Mouse (Mus musculus): Measurements from ENCODE around the gene Osbpl8. TPM values are rescaled to one million over a fixed set of nuclear protein-coding genes. Genes with fewer than 3 reads are reported as not detected.
"Not testable (repeated sequence)": the region's sequence is repeated elsewhere in the genome, so short reads cannot be mapped to it uniquely, and the experiment has no call there.

Gene Osbpl8
- polyA plus RNA-seq, 1 experiment from 2014 or later = 15.2 TPM

DNA sequence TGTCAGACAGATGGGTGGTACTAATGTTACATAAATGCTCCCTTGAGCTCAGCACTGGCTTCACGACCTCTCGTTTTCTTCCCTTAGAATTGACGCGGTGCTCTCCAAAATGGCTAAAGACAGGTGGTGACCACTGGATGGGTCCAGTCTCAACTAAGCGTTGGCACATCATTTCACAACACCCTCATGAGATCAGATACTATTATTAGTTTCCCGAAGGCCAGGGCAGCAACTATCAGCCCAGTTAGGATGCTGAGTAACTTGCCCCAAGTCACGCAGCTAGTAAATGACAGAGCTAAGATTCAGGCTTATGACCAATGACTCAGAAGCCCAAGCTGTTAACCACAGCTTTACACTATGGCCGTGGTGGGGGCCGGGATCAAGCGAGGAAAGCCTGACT lies 37.2 kb upstream of the Osbpl8 start:
- no peaks in the 10 kb centered on the region for H3K4me1 ChIP-seq (ENCODE audit: control insufficient read depth, insufficient read depth, low read length)
- no peak overlapping the region for H3K27ac ChIP-seq (ENCODE audit: low read length)
- no peak overlapping the region for H3K9ac ChIP-seq (ENCODE audit: low read depth, low read length)
- no peak for ATAC-seq
- WGBS = 93% methylated on average over 10 of the region's 10 CpGs
- no peaks in the 10 kb centered on the region for H3K36me3 ChIP-seq (ENCODE audit: control insufficient read depth, insufficient read depth, low read length)
- H3K27me3 ChIP-seq (ENCODE audit: control insufficient read depth, insufficient read depth, low read depth, low read length) = no peaks in the 10 kb centered on the region
- H3K9me3 ChIP-seq (replicated peaks; ENCODE audit: control insufficient read depth, low read length, poor library complexity, severe bottlenecking) = no peaks in the 10 kb centered on the region
- no peak overlapping the region for H3K4me3 ChIP-seq (ENCODE audit: low read depth, low read length)
- H3K4me2 ChIP-seq (ENCODE audit: low read length) = no peak overlapping the region

DNA sequence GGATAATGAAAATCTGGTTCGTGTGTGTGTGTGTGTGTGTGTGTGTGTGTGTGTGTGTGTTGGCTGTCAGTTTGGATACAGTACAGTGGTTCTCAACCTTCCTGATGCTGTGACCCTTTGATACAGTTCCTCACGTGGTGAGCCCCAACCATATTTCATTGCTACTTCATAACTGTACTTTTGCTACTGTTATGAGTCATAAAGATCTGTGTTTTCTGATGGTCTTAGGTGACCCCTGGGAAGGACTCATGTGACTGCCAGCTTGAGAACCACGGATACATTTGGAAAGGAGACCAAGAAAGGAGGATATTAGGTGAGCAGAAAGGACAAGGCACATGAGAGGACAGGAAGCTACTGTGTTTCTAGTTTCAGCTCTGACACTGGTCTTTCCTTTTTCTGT lies 36.1 kb upstream of the Osbpl8 start:
- 82% methylated on average over 3 of the region's 3 CpGs for WGBS
- ATAC-seq = no peak
- Histone ChIP-seq H3K4me1 (ENCODE audit: control insufficient read depth, insufficient read depth, low read length) (no peaks in the 10 kb centered on the region), H3K27ac (ENCODE audit: low read length) (no peak overlapping the region), H3K27me3 (ENCODE audit: control insufficient read depth, insufficient read depth, low read depth, low read length) (no peaks in the 10 kb centered on the region), H3K9me3 (replicated peaks; ENCODE audit: control insufficient read depth, low read length, poor library complexity, severe bottlenecking) (no peaks in the 10 kb centered on the region), H3K4me3 (ENCODE audit: low read depth, low read length) (no peak overlapping the region), H3K36me3 (ENCODE audit: control insufficient read depth, insufficient read depth, low read length) (no peaks in the 10 kb centered on the region), H3K4me2 (ENCODE audit: low read length) (no peak overlapping the region), H3K9ac (ENCODE audit: low read depth, low read length) (no peak overlapping the region)

DNA sequence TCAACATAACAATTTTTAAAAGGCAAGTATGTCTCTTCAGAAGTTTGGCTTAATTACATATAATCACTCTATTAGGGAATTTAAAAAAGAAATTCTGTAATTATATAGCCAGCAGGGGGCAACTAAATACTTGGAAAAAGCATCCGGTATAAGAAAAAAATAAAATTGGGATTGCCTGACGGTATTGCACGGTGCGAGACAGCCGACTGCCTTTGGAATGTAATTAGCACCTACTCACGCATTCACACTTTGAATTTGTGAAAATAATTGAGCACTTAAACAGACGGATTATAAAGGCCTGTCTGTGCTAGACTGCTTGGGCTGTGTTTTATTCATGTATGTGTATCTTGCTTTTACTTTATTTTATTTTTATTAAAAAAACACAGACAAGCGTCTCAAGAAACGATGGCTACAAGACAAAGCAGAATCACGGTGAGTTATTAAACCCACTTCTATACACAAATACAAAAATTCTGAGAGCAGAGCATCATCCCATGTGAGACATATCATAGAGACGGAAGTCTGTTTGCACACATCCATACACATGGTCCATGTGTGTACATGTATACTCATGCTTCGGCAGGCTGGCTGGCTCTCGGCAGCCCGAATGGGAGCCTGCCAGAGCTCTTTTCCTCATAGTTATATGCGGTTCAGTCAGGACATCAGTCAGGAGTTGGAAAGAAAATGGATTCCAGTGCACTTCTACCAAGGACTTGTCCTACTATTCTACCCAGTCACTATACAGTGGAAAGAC lies 34.5 kb upstream of the Osbpl8 start:
- no peak overlapping the region for H3K27ac ChIP-seq (ENCODE audit: low read length)
- no peaks in the 10 kb centered on the region for H3K9me3 ChIP-seq (replicated peaks; ENCODE audit: control insufficient read depth, low read length, poor library complexity, severe bottlenecking)
- H3K4me3 ChIP-seq (ENCODE audit: low read depth, low read length) = no peak overlapping the region
- H3K4me2 ChIP-seq (ENCODE audit: low read length) = no peak overlapping the region
- no peak for ATAC-seq
- WGBS = 73% methylated on average over 15 of the region's 15 CpGs
- no peaks in the 10 kb centered on the region for H3K4me1 ChIP-seq (ENCODE audit: control insufficient read depth, insufficient read depth, low read length)
- no peak overlapping the region for H3K9ac ChIP-seq (ENCODE audit: low read depth, low read length)
- H3K27me3 ChIP-seq (ENCODE audit: control insufficient read depth, insufficient read depth, low read depth, low read length) = no peaks in the 10 kb centered on the region
- H3K36me3 ChIP-seq (ENCODE audit: control insufficient read depth, insufficient read depth, low read length) = no peaks in the 10 kb centered on the region

DNA sequence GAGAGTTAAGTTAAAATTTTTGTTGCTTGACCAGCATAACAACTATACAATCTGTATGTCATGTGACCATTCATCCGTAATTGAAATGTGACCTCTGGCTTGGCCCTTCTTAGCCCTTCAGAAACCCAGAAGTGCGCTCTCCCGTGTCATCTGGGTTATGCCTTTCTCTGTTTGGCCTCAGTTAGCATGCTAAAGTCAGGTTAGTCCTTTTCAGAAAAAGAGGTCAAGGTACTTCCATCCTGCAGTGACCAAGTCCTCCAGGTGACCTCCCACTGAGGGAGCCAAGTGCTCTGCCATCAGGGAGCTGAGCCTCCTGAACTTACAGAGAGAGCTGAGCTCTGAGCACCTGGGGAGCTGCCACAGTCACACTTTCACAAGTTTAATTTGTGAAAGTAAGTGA lies 33.7 kb upstream of the Osbpl8 start:
- no peak overlapping the region for H3K27ac ChIP-seq (ENCODE audit: low read length)
- H3K36me3 ChIP-seq (ENCODE audit: control insufficient read depth, insufficient read depth, low read length) = no peaks in the 10 kb centered on the region
- no peak for ATAC-seq
- H3K9me3 ChIP-seq (replicated peaks; ENCODE audit: control insufficient read depth, low read length, poor library complexity, severe bottlenecking) = no peaks in the 10 kb centered on the region
- H3K4me1 ChIP-seq (ENCODE audit: control insufficient read depth, insufficient read depth, low read length) = no peaks in the 10 kb centered on the region
- H3K4me2 ChIP-seq (ENCODE audit: low read length) = no peak overlapping the region
- no peak overlapping the region for H3K4me3 ChIP-seq (ENCODE audit: low read depth, low read length)
- H3K9ac ChIP-seq (ENCODE audit: low read depth, low read length) = no peak overlapping the region
- WGBS = 45% methylated on average over 3 of the region's 3 CpGs
- H3K27me3 ChIP-seq (ENCODE audit: control insufficient read depth, insufficient read depth, low read depth, low read length) = no peaks in the 10 kb centered on the region

DNA sequence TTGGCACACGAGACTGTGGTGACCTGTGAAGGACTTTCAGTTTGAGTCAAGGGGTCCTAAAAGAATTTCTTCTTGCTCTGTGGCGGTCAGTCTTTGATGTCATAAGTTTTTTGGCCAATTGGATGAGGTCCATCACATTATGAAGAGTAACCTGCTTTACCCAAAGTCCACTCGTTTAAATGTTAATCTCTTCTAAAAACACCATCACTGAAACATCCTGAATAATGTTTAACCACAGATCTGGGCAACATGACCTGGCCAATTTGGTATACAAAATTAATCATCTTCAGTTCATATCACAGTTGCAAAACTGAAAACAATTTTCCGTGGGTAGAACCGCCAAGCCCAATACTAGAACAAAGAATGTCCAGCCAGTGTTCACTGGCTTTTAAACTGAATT lies 31.3 kb upstream of the Osbpl8 start:
- Histone ChIP-seq H3K36me3 (ENCODE audit: control insufficient read depth, insufficient read depth, low read length) (no peaks in the 10 kb centered on the region), H3K4me3 (ENCODE audit: low read depth, low read length) (no peak overlapping the region), H3K4me1 (ENCODE audit: control insufficient read depth, insufficient read depth, low read length) (no peaks in the 10 kb centered on the region), H3K27me3 (ENCODE audit: control insufficient read depth, insufficient read depth, low read depth, low read length) (no peaks in the 10 kb centered on the region), H3K9me3 (replicated peaks; ENCODE audit: control insufficient read depth, low read length, poor library complexity, severe bottlenecking) (no peaks in the 10 kb centered on the region), H3K4me2 (ENCODE audit: low read length) (no peak overlapping the region), H3K27ac (ENCODE audit: low read length) (no peak overlapping the region), H3K9ac (ENCODE audit: low read depth, low read length) (no peak overlapping the region)
- no peak for ATAC-seq
- 91% methylated on average over 5 of the region's 5 CpGs for WGBS

DNA sequence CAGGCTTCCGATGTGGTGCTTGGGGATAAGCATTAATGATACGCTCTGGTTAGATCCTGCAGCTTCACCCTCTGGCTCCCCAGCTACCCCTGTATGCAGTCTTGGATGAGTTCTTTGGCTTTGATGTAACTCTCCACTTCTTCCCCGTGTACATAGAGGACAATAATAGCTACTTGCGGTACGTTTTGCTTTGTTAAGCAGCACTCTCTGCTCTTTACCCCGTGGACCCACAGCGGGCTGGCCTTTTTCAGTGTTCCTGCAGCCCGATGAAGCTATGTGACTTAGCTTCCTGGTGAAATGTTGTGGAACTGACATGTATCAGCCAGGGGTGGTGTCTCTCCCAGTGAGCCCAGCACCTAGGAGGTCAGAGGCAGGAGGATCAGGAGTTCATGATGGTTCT lies 30.6 kb upstream of the Osbpl8 start:
- 73% methylated on average over 8 of the region's 8 CpGs for WGBS
- no peak for ATAC-seq

DNA sequence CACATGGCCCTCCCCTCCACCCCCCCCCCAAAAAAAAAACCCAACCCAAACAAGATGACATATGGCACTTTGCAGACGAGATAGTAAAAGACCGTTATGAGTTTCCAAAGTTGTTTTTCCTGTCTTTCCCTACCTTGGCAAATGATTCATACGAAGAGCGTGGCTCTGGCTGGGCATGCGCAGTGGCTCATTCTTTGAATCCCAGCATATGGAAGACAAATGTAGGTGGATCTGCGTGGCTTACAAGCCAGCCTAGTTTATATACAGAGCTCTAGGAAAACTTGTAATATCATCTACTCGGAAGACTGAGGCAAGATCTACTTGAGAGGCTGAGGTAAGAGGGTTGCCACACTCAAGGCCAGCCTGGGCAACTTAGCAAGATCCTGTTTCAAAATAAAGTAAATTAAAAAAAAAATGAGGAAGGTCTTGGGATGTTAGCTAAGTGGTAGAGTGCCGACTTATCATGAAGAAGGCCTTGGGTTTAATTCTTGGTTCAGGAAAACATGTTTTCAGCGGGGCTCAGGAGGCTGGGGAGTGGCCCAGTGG lies 30.1 kb upstream of the Osbpl8 start:
- H3K27me3 ChIP-seq (ENCODE audit: control insufficient read depth, insufficient read depth, low read depth, low read length) = no peaks in the 10 kb centered on the region
- H3K4me2 ChIP-seq (ENCODE audit: low read length) = no peak overlapping the region
- H3K9ac ChIP-seq (ENCODE audit: low read depth, low read length) = no peak overlapping the region
- ATAC-seq = no peak
- H3K4me3 ChIP-seq (ENCODE audit: low read depth, low read length) = no peak overlapping the region
- no peaks in the 10 kb centered on the region for H3K9me3 ChIP-seq (replicated peaks; ENCODE audit: control insufficient read depth, low read length, poor library complexity, severe bottlenecking)
- no peaks in the 10 kb centered on the region for H3K36me3 ChIP-seq (ENCODE audit: control insufficient read depth, insufficient read depth, low read length)
- H3K4me1 ChIP-seq (ENCODE audit: control insufficient read depth, insufficient read depth, low read length) = no peaks in the 10 kb centered on the region
- no peak overlapping the region for H3K27ac ChIP-seq (ENCODE audit: low read length)
- 92% methylated on average over 9 of the region's 9 CpGs for WGBS

More for the DNA sequence above, 30.6 kb upstream of the Osbpl8 start:
- no peak overlapping the region for H3K4me2 ChIP-seq (ENCODE audit: low read length)
- no peaks in the 10 kb centered on the region for H3K4me1 ChIP-seq (ENCODE audit: control insufficient read depth, insufficient read depth, low read length)
- no peak overlapping the region for H3K4me3 ChIP-seq (ENCODE audit: low read depth, low read length)
- no peak overlapping the region for H3K27ac ChIP-seq (ENCODE audit: low read length)
- H3K36me3 ChIP-seq (ENCODE audit: control insufficient read depth, insufficient read depth, low read length) = no peaks in the 10 kb centered on the region
- H3K9ac ChIP-seq (ENCODE audit: low read depth, low read length) = no peak overlapping the region
- H3K27me3 ChIP-seq (ENCODE audit: control insufficient read depth, insufficient read depth, low read depth, low read length) = no peaks in the 10 kb centered on the region
- no peaks in the 10 kb centered on the region for H3K9me3 ChIP-seq (replicated peaks; ENCODE audit: control insufficient read depth, low read length, poor library complexity, severe bottlenecking)

DNA sequence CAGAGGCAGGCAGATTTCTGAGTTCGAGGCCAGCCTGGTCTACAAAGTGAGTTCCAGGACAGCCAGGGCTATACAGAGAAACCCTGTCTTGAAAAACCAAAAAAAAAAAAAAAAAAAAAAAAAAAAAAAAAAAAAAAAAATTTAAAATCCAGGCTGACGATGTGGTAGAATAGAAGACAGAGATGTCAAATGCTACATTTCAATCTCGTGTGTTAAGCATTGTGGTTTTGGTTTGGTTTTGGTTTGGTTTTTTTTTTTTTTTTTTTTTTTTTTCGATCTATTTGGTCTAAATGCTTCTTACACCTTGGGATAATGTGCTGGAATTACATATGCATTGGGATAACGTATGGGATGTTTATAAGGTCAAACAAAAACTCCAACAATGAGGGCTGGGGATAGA lies 28.2 kb upstream of the Osbpl8 start:
- H3K4me2 ChIP-seq (ENCODE audit: low read length); H3K4me3 ChIP-seq (ENCODE audit: low read depth, low read length): not testable (repeated sequence)
- 78% methylated on average over 5 of the region's 5 CpGs for WGBS

DNA sequence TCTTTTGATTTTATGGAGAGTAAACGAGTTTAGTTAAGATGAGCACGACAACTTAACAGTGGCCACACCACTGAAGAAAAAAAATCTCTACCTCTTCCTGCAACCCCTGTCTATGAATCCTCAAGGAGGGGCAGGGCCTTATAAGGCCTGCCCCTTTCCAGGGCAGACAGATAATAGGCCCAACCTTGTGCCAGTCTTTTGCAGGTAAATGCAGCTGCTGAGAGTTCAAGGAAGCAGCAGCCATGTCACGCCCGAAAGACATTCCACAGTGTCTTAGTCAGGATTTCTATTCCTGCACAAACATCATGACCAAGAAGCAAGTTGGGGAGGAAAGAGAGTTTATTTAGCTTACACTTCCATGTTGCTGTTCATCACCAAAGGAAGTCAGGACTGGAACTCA lies 26.6 kb upstream of the Osbpl8 start:
- no peak for ATAC-seq
- Histone ChIP-seq H3K9ac (ENCODE audit: low read depth, low read length) (no peak overlapping the region), H3K36me3 (ENCODE audit: control insufficient read depth, insufficient read depth, low read length) (no peaks in the 10 kb centered on the region), H3K4me1 (ENCODE audit: control insufficient read depth, insufficient read depth, low read length) (no peaks in the 10 kb centered on the region), H3K27me3 (ENCODE audit: control insufficient read depth, insufficient read depth, low read depth, low read length) (no peaks in the 10 kb centered on the region), H3K9me3 (replicated peaks; ENCODE audit: control insufficient read depth, low read length, poor library complexity, severe bottlenecking) (no peaks in the 10 kb centered on the region), H3K27ac (ENCODE audit: low read length) (no peak overlapping the region), H3K4me3 (ENCODE audit: low read depth, low read length) (no peak overlapping the region), H3K4me2 (ENCODE audit: low read length) (no peak overlapping the region)
- whole genome bisulfite sequencing = 87% methylated on average over 4 of the region's 4 CpGs

More for the DNA sequence above, 28.2 kb upstream of the Osbpl8 start:
- not testable (repeated sequence) for H3K27ac ChIP-seq (ENCODE audit: low read length); ATAC-seq; H3K9me3 ChIP-seq (replicated peaks; ENCODE audit: control insufficient read depth, low read length, poor library complexity, severe bottlenecking); H3K9ac ChIP-seq (ENCODE audit: low read depth, low read length); H3K4me1 ChIP-seq (ENCODE audit: control insufficient read depth, insufficient read depth, low read length); H3K27me3 ChIP-seq (ENCODE audit: control insufficient read depth, insufficient read depth, low read depth, low read length); H3K36me3 ChIP-seq (ENCODE audit: control insufficient read depth, insufficient read depth, low read length)

All from midbrain, embryonic 16.5 days (tissue).